ENCODE assay signal across 11 mouse cellular contexts in genomic region chr10:98751376-98752058, GRCm38 (mm10).
DNase-seq lines count a peak whose midpoint lies in the region; ATAC-seq and TF ChIP-seq lines count a peak whose summit lies in the region.
"Had no signal": no experiment of that assay in that cellular context is flagged by ENCODE, and none has a peak within 500 bp of the region (broad histone marks: within the 10 kb centered on the region; RNA-seq: fewer than 3 reads in every experiment).

No protein-coding gene starts in this region.

- ATAC-seq in heart, postnatal 0 days (ENCODE audit: insufficient read depth, low read depth): no peak
- ATAC-seq in lung, embryonic 16.5 days (ENCODE audit: low read depth): peak; percentile 95
- peak; percentile 54 for ATAC-seq in forebrain, postnatal 0 days

- no peak overlapping the region for H3K27ac ChIP-seq in heart, postnatal 0 days (ENCODE audit: low read depth)
- 0 out of 2 replicates have a peak overlapping the region, but pooled peaks have one; percentile 18 for H3K27ac ChIP-seq in lung, embryonic 16.5 days (ENCODE audit: low read length)
- no peak overlapping the region for H3K27ac ChIP-seq in forebrain, postnatal 0 days (ENCODE audit: low read depth, low read length)

- no peak overlapping the region for H3K4me3 ChIP-seq in heart, postnatal 0 days (ENCODE audit: low read depth, low read length)
- no peak overlapping the region for H3K4me3 ChIP-seq in lung, embryonic 16.5 days (ENCODE audit: low read length)
- H3K4me3 ChIP-seq in forebrain, postnatal 0 days (ENCODE audit: low read depth, low read length): no peak overlapping the region

- TF ChIP-seq CTCF in heart, postnatal 0 days (IDR thresholded peaks at IDR 0.05; ENCODE audit: low read depth): no peak
- no peak for TF ChIP-seq CTCF in forebrain, postnatal 0 days (IDR thresholded peaks at IDR 0.05; ENCODE audit: low read depth)

- H3K36me3 ChIP-seq in heart, postnatal 0 days (replicated peaks; ENCODE audit: control insufficient read depth, insufficient read depth, low read length): no peaks in the 10 kb centered on the region
- H3K36me3 ChIP-seq in lung, embryonic 16.5 days (ENCODE audit: control insufficient read depth, insufficient read depth, low read length): no peaks in the 10 kb centered on the region
- no peaks in the 10 kb centered on the region for H3K36me3 ChIP-seq in forebrain, postnatal 0 days (ENCODE audit: insufficient read depth)

- 65% methylated on average over 11 of the region's 11 CpGs for WGBS in heart, postnatal 0 days
- 30% methylated on average over 11 of the region's 11 CpGs for WGBS in lung, embryonic 16.5 days
- WGBS in forebrain, postnatal 0 days: 49% methylated on average over 11 of the region's 11 CpGs

- DNase-seq in heart, postnatal 0 days (ENCODE audit: low spot score): peak; percentile 7
- no peak for DNase-seq in heart, adult 8-10 months (ENCODE audit: low spot score)
- no peak for DNase-seq in lung, adult 18-20 months
- peak; percentile 33 for DNase-seq in forebrain, postnatal 0 days
- peak; percentile 31 for DNase-seq in mesoderm, embryonic 11.5 days (ENCODE audit: low read depth, low spot score)
- no peak for DNase-seq in thymus, adult 18-20 months
- no peak for DNase-seq in layer of hippocampus, postnatal 10 days (ENCODE audit: low spot score in 2 of 2)
- DNase-seq: cerebellum, adult 9-10 months; right cerebral cortex, postnatal 14 days had no signal

- H3K9me3 ChIP-seq in heart, postnatal 0 days (replicated peaks; ENCODE audit: control insufficient read depth, low read length): no peaks in the 10 kb centered on the region
- H3K9me3 ChIP-seq in lung, embryonic 16.5 days (ENCODE audit: control insufficient read depth, low read length): no peaks in the 10 kb centered on the region
- H3K9me3 ChIP-seq in forebrain, postnatal 0 days (ENCODE audit: low read length): no peaks in the 10 kb centered on the region

- H3K4me2 ChIP-seq in heart, postnatal 0 days (ENCODE audit: low read depth, low read length): no peak overlapping the region
- H3K4me2 ChIP-seq in lung, embryonic 16.5 days (ENCODE audit: low read depth, low read length): no peak overlapping the region
- H3K4me2 ChIP-seq in forebrain, postnatal 0 days (ENCODE audit: low read depth): no peak overlapping the region
- H3K4me2 ChIP-seq: liver, embryonic 11.5 days had no signal

- no peaks in the 10 kb centered on the region for H3K27me3 ChIP-seq in heart, postnatal 0 days (ENCODE audit: control insufficient read depth, insufficient read depth, low read length)
- H3K27me3 ChIP-seq in lung, embryonic 16.5 days (ENCODE audit: control insufficient read depth, insufficient read depth, low read depth, low read length): no peaks in the 10 kb centered on the region
- no peaks in the 10 kb centered on the region for H3K27me3 ChIP-seq in forebrain, postnatal 0 days (ENCODE audit: insufficient read depth, low read length)

- no peaks in the 10 kb centered on the region for H3K4me1 ChIP-seq in heart, postnatal 0 days (ENCODE audit: control insufficient read depth, insufficient read depth)
- peaks cover 12% of the 10 kb centered on the region for H3K4me1 ChIP-seq in lung, embryonic 16.5 days (replicated peaks; ENCODE audit: control insufficient read depth, insufficient read depth, low read length)
- no peaks in the 10 kb centered on the region; the same call in 1 of the 2 replicates for H3K4me1 ChIP-seq in forebrain, postnatal 0 days (ENCODE audit: insufficient read depth)

- no peak for TF ChIP-seq EP300 in heart, postnatal 0 days (IDR thresholded peaks at IDR 0.05; ENCODE audit: low read depth)

- H3K9ac ChIP-seq in heart, postnatal 0 days (replicated peaks; ENCODE audit: low read depth, low read length): no peak overlapping the region
- no peak overlapping the region for H3K9ac ChIP-seq in lung, embryonic 16.5 days (ENCODE audit: low read length)
- no peak overlapping the region for H3K9ac ChIP-seq in forebrain, postnatal 0 days

Comparison
In these comparisons a context has a peak if more than half of its experiments do, and no peak if none do; other contexts are left out.
1. DNase-seq: peak in heart, postnatal 0 days (single experiment), forebrain, postnatal 0 days (single experiment) and mesoderm, embryonic 11.5 days (single experiment); none in heart, adult 8-10 months (single experiment), lung, adult 18-20 months (0 of 2), thymus, adult 18-20 months (0 of 2) and layer of hippocampus, postnatal 10 days (0 of 2).